Mouse (Mus musculus): ENCODE data around the gene Olfr1415. TPM values are rescaled to one million over a fixed set of nuclear protein-coding genes. Genes with fewer than 3 reads are reported as not detected.

The Olfr1415 gene
- polyA plus RNA-seq, 1 experiment from 2014 or later: not detected

DNA sequence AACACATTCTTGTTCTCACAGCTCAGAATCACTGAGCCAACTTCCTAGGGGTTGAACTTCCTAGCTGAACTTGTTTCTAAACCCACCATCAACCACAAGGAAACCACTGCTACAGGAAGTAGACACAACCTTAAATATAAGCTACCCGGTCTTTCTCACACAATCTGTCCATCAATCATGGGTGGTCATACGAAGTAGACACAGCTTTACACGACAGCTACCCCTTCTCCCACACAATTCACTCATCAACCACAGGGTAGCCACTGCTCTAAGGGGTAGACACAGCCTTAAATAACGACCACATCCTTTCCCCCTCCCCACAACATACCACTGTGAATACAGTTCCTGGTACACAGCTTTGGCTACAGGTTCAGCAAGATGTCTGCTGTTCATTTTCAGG, 27.0 kb downstream of the Olfr1415 start:
- no peaks in the 10 kb centered on the region for H3K9me3 ChIP-seq
- H3K36me3 ChIP-seq: peaks cover 58% of the 10 kb centered on the region
- 71% methylated on average over 4 of the region's 4 CpGs for WGBS
- no peaks in the 10 kb centered on the region for H3K27me3 ChIP-seq
- no peak overlapping the region for H3K4me3 ChIP-seq
- no peak for ATAC-seq (ENCODE audit: borderline replicate concordance, extremely low read depth, low FRiP score, low TSS enrichment)
- H3K9ac ChIP-seq: no peak overlapping the region
- peaks cover 11% of the 10 kb centered on the region for H3K4me1 ChIP-seq
- no peak overlapping the region for H3K27ac ChIP-seq
- no peak overlapping the region for H3K4me2 ChIP-seq

DNA sequence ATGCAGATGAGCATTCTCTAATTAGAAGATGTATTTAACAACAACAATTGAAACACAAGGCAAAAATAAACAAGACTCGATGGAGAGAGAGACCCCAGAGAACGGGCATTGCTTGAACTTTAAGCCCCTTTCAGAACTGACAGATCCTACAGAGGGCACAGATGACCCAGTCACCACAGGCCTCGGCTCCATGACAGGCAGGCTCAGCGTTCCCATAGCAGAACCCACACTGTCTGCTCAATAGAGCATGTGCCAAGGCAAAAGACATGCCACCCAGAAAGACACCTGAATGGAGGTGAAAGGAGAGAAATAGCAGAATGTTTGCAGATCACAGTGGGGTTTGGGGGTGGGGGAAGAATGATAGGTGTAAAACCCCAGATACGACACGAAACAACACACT, 37.5 kb downstream of the Olfr1415 start:
- Histone ChIP-seq H3K27me3 (no peaks in the 10 kb centered on the region), H3K4me3 (no peak overlapping the region), H3K9ac (no peak overlapping the region), H3K9me3 (no peaks in the 10 kb centered on the region), H3K27ac (no peak overlapping the region), H3K4me2 (no peak overlapping the region), H3K4me1 (no peaks in the 10 kb centered on the region), H3K36me3 (peaks cover 85% of the 10 kb centered on the region)
- 89% methylated on average over 6 of the region's 6 CpGs for WGBS
- no peak for ATAC-seq (ENCODE audit: borderline replicate concordance, extremely low read depth, low FRiP score, low TSS enrichment)

DNA sequence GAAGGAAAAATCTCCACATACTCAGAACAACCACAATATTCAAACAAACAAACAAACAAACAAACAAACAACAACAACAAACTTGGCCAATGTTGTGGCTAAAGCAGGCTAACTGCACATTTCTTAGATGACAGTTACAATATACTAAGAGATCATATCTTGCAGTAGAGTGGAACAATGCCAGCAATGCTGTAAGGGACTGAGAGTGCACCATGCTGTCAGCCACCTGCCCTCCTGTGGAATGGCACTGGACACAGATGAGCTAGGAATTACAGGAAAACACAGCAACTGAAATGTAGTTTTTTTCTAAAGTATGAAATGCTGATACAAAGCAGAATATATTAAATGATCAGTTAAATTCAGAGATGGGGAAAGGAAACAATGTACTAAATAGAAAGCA, 38.1 kb downstream of the Olfr1415 start:
- no peaks in the 10 kb centered on the region for H3K9me3 ChIP-seq
- H3K4me1 ChIP-seq: no peaks in the 10 kb centered on the region
- no peak overlapping the region for H3K9ac ChIP-seq
- no peak overlapping the region for H3K4me2 ChIP-seq
- no peaks in the 10 kb centered on the region for H3K27me3 ChIP-seq
- H3K4me3 ChIP-seq: no peak overlapping the region
- H3K36me3 ChIP-seq: peaks cover 86% of the 10 kb centered on the region
- no peak overlapping the region for H3K27ac ChIP-seq
- no peak for ATAC-seq (ENCODE audit: borderline replicate concordance, extremely low read depth, low FRiP score, low TSS enrichment)

DNA sequence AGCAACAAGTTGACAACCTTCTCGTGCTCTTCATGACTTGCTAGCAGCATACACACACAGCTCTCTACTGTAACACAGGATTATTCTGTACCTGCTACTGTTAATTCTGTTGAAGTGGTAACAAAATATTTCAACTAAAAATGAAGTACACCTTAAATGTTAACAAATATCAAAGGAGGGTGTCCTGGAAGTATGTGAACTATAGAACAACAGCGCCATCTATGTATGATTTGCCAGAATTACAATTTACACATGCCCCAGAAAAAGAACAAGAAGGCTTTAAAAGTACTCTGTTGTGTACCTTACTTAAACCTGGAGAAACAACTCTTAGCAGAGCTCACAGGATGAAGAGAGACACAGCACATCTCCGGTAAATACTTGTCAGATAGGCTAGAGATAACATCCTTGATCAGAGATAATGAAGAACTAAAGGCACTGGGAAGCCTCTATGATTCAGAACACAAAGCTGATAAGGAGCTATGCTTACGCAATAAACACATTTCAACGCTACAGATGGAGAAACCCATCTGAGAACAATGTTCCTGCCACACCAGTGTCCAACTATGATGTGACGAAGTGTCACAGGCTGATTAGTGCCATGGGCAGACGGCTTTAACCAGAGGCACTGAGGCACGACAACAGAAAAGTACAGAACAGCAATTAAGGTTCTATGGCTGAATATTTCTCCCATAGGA, 42.0 kb downstream of the Olfr1415 start:
- H3K27ac ChIP-seq: no peak overlapping the region
- 63% methylated on average over 8 of the region's 8 CpGs for WGBS
- no peak overlapping the region for H3K4me2 ChIP-seq
- no peak for ATAC-seq (ENCODE audit: borderline replicate concordance, extremely low read depth, low FRiP score, low TSS enrichment)
- H3K9ac ChIP-seq: no peak overlapping the region
- no peaks in the 10 kb centered on the region for H3K4me1 ChIP-seq
- H3K36me3 ChIP-seq: peaks cover 82% of the 10 kb centered on the region
- H3K27me3 ChIP-seq: no peaks in the 10 kb centered on the region
- no peak overlapping the region for H3K4me3 ChIP-seq
- H3K9me3 ChIP-seq: no peaks in the 10 kb centered on the region

DNA sequence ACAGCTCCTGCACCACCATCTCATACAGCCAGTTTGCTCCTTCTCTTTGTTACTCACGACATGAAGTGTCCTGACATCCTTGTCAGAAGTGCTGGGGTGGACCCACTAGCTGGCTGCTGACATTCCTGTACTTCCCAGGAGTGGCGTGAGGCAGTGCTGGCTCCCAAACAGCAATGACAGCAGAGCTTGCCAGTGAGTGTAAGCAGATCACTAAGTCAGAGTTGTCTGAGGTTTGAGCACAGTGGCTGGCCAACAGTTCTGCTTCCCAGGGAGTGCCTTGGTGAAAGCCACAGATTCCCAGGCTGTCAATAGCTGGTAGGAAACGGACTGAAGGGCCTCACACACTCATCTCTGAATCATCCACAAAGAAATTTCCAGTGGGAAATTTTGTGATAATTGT, 47.6 kb downstream of the Olfr1415 start:
- 77% methylated on average over 3 of the region's 3 CpGs for WGBS
- H3K36me3 ChIP-seq: peaks cover 81% of the 10 kb centered on the region
- H3K4me1 ChIP-seq: no peaks in the 10 kb centered on the region
- no peaks in the 10 kb centered on the region for H3K27me3 ChIP-seq
- H3K4me2 ChIP-seq: no peak overlapping the region
- H3K9me3 ChIP-seq: no peaks in the 10 kb centered on the region
- no peak for ATAC-seq (ENCODE audit: borderline replicate concordance, extremely low read depth, low FRiP score, low TSS enrichment)
- no peak overlapping the region for H3K27ac ChIP-seq
- no peak overlapping the region for H3K9ac ChIP-seq
- no peak overlapping the region for H3K4me3 ChIP-seq

DNA sequence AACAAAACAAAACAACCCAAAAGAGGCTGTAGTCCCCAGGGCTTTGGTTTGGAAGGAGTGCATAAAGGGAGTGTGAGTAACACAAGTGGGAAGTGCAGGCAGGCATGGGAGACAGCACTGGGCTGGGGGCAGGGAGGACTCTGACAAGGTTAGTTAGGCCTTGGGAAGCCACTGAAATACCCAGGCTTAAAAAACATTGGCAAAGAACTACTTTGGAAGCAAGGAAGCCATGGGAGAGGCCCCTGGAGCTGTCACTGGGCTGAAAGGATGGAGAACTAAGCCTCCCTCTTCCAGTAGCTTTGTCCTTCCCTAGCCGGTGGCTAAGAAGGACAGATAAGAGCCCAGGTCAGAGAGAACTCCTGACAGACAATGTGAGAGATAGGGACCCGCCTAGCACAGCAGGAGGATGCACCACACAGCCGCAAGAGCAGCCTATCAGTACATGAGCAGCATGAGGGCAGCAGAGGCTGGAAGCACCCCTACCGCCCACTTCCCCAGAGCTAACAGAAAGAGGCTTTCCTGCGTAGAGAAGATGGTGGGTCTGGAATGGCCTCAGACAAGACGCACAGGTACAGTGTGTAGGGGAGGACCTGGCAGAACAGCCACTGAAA, 54.3 kb downstream of the Olfr1415 start:
- Histone ChIP-seq H3K27ac (no peak overlapping the region), H3K4me2 (no peak overlapping the region), H3K36me3 (peaks cover 46% of the 10 kb centered on the region), H3K27me3 (no peaks in the 10 kb centered on the region), H3K9ac (no peak overlapping the region), H3K4me3 (no peak overlapping the region), H3K4me1 (peaks cover 25% of the 10 kb centered on the region), H3K9me3 (no peaks in the 10 kb centered on the region)
- WGBS: 76% methylated on average over 6 of the region's 6 CpGs
- ATAC-seq (ENCODE audit: borderline replicate concordance, extremely low read depth, low FRiP score, low TSS enrichment): no peak

DNA sequence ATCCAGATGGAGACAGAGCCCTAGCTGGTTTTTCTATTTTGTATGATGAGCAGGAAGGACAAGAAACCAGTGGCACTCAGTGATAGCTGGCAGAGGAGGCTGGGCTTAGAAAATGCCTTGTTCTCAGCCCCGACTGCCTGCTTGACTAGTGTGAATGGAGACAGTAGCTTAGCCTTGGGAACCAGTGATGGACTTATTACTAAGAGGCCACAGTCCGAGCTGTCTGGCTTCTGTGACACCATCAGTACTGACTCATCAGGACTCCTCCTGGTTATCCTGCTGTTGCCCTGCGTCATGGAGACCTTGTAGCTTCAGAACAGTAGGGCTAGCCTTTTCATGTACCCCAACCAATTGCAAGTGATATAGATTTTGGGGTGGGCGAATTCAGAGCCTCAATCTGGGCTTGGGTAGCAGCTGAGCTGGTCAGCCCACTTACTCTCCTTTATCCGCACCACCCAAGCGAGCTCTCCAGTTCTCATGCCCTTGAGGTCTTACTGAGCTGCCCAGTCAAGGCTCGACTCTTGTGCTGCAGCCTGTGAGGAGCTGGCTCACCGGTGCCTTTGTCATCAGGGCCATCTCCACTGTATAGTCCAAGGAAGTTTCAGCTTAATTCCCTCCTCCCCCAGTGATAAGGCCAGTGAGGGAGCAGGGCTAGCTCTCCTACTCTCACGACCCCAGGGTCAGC, 55.7 kb downstream of the Olfr1415 start:
- WGBS: 87% methylated on average over 9 of the region's 9 CpGs
- H3K4me1 ChIP-seq: peaks cover 27% of the 10 kb centered on the region
- ATAC-seq (ENCODE audit: borderline replicate concordance, extremely low read depth, low FRiP score, low TSS enrichment): no peak
- H3K4me2 ChIP-seq: no peak overlapping the region
- no peak overlapping the region for H3K4me3 ChIP-seq
- H3K27me3 ChIP-seq: no peaks in the 10 kb centered on the region
- H3K36me3 ChIP-seq: peaks cover 39% of the 10 kb centered on the region
- no peaks in the 10 kb centered on the region for H3K9me3 ChIP-seq
- no peak overlapping the region for H3K9ac ChIP-seq
- no peak overlapping the region for H3K27ac ChIP-seq

Small RNAs within 50 kb of the gene (microRNA-seq; reads per million reads assigned to microRNA genes)
- not detected for gene Mir6900

Other genes with a start within 250 kb of the Olfr1415 start
- gene Ndufa10, start 22.2 kb downstream of the Olfr1415 start, polyA plus RNA-seq (2015; fragmentation: Nextera tagmentation; extraction: Ambion mirVana): 272 and 278 TPM in 2 replicates
- gene Olfr1416, start 11.0 kb downstream of the Olfr1415 start, polyA plus RNA-seq (2015; fragmentation: Nextera tagmentation; extraction: Ambion mirVana): not detected in 2 replicates
- gene Olfr1414, start 22.6 kb upstream of the Olfr1415 start, polyA plus RNA-seq (2015; fragmentation: Nextera tagmentation; extraction: Ambion mirVana): not detected in 2 replicates
- not detected in 2 replicates for gene Olfr1413, start 75.2 kb upstream of the Olfr1415 start, polyA plus RNA-seq (2015; fragmentation: Nextera tagmentation; extraction: Ambion mirVana)
- gene Olfr1412, start 89.7 kb upstream of the Olfr1415 start, polyA plus RNA-seq (2015; fragmentation: Nextera tagmentation; extraction: Ambion mirVana): not detected in 2 replicates
- gene Olfr1411, start 98.3 kb upstream of the Olfr1415 start, polyA plus RNA-seq (2015; fragmentation: Nextera tagmentation; extraction: Ambion mirVana): not detected in 2 replicates
- not detected in 2 replicates for gene Olfr1410, start 109.7 kb upstream of the Olfr1415 start, polyA plus RNA-seq (2015; fragmentation: Nextera tagmentation; extraction: Ambion mirVana)
- gene Olfr12, start 121.7 kb upstream of the Olfr1415 start, polyA plus RNA-seq (2015; fragmentation: Nextera tagmentation; extraction: Ambion mirVana): not detected in 2 replicates
- 354 and 385 TPM in 2 replicates for gene Cops9, start 145.9 kb upstream of the Olfr1415 start, polyA plus RNA-seq (2015; fragmentation: Nextera tagmentation; extraction: Ambion mirVana)
- gene Otos, start 152.7 kb upstream of the Olfr1415 start, polyA plus RNA-seq (2015; fragmentation: Nextera tagmentation; extraction: Ambion mirVana): 0.31 TPM in 1 of 2 replicates, not detected in the other